Mouse (Mus musculus): ENCODE measurements at regions not wholly inside any gene's neighbourhood (a gene's known extent, or its start where the extent isn't known, plus 50 kb on each side); places are given as distances from the start of the nearest gene placed in this dataset.

- no peak for DNase-seq
These were observed 179.9 kb downstream of the Fgf10 start for GRCm38 (mm10) chr13:118849541-118849940.

GRCm38 (mm10) chr13:118850708-118851107 lies 181.1 kb downstream of the Fgf10 start:
- no peak for DNase-seq

GRCm38 (mm10) chr13:118886339-118886810 lies 216.8 kb downstream of the Fgf10 start:
- no peak for DNase-seq

- DNase-seq = no peak
These were observed 225.5 kb downstream of the Fgf10 start for GRCm38 (mm10) chr13:118895079-118895478.

GRCm38 (mm10) chr13:118901950-118902349 lies 232.4 kb downstream of the Fgf10 start:
- no peak for DNase-seq

GRCm38 (mm10) chr13:118910351-118910750 lies 240.8 kb downstream of the Fgf10 start:
- DNase-seq = no peak

- no peak for DNase-seq
These were observed 271.2 kb downstream of the Fgf10 start for GRCm38 (mm10) chr13:118940786-118941185.

- no peak for DNase-seq
These were observed 296.6 kb downstream of the Fgf10 start for GRCm38 (mm10) chr13:118966120-118966676.

- DNase-seq = no peak
These were observed 298.1 kb downstream of the Fgf10 start for GRCm38 (mm10) chr13:118967707-118968106.

- no peak for DNase-seq
These were observed 305.4 kb downstream of the Fgf10 start for GRCm38 (mm10) chr13:118975008-118975407.

GRCm38 (mm10) chr13:118975519-118975918 lies 305.9 kb downstream of the Fgf10 start:
- no peak for DNase-seq

- DNase-seq = no peak
These were observed 309.9 kb downstream of the Fgf10 start for GRCm38 (mm10) chr13:118979505-118979904.

- DNase-seq = no peak
These were observed 311.7 kb downstream of the Fgf10 start for GRCm38 (mm10) chr13:118981196-118981810.

GRCm38 (mm10) chr13:118985285-118985684 lies 315.7 kb downstream of the Fgf10 start:
- DNase-seq = no peak

GRCm38 (mm10) chr13:119025305-119025975 lies 355.8 kb downstream of the Fgf10 start:
- DNase-seq = no peak

- DNase-seq = no peak
These were observed 370.0 kb downstream of the Fgf10 start for GRCm38 (mm10) chr13:119039616-119040015.

- DNase-seq = no peak
These were observed 375.5 kb downstream of the Fgf10 start for GRCm38 (mm10) chr13:119045112-119045511.

GRCm38 (mm10) chr13:119068745-119069580 lies 359.4 kb upstream of the Paip1 start:
- DNase-seq = no peak

GRCm38 (mm10) chr13:119069581-119069936 lies 358.8 kb upstream of the Paip1 start:
- no peak for DNase-seq

- DNase-seq = no peak
These were observed 349.2 kb upstream of the Paip1 start for GRCm38 (mm10) chr13:119079243-119079642.

GRCm38 (mm10) chr13:119081691-119082090 lies 346.7 kb upstream of the Paip1 start:
- no peak for DNase-seq

GRCm38 (mm10) chr13:119117906-119118305 lies 310.5 kb upstream of the Paip1 start:
- no peak for DNase-seq

- no peak for DNase-seq
These were observed 310.0 kb upstream of the Paip1 start for GRCm38 (mm10) chr13:119118382-119118781.

Measured in liver (tissue).